Mouse (Mus musculus) thymus, adult 18-20 months (tissue): ENCODE results near the gene Prrc2b.
A peak's percentile ranks its signal among the peaks of the same experiment; 100 is the strongest.

Experiments
- DNase-seq, 2 experiments: peaks; one replicate each; pipeline ENCODE4 v3.0.0; 2022; ENCODE audit warnings: mixed read lengths in 2 of 2

The Prrc2b gene

DNA sequence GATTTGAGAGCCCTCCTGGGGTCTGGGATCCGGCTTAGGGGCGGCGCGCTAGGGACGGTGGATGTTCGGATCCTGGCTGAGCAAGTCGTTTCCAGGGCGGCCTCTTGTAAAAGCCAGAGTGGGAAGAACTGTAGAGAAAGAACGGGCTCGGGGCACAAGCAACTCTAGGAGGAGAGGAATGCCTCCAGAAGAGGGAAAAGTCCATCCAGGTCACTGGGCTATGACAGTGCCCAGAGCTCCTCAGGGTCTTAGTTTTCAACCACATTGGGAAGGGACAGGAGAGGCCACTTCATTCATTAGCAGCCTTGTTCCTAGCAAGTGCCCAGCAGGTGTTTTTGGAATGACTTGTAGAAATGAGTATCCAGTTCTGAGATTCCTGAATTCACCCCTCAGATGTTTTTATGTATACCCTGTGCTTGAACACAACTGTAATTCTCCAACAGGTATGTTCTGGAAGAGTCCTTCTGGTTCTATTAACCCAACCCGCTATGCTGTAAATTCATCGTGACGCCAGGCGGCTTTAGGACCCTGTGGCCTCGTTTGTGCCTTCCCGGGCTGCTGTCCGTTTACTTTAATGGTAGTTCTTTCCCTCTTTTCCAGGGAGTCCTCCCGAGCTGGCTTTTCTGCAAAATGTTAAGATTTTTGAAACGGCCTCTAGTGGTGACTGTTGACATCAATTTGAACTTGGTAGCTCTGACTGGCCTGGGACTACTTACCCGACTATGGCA, 86.0 kb downstream of the Prrc2b start:
- DNase-seq = peak in 1 of 2 experiments; percentile 28

DNA sequence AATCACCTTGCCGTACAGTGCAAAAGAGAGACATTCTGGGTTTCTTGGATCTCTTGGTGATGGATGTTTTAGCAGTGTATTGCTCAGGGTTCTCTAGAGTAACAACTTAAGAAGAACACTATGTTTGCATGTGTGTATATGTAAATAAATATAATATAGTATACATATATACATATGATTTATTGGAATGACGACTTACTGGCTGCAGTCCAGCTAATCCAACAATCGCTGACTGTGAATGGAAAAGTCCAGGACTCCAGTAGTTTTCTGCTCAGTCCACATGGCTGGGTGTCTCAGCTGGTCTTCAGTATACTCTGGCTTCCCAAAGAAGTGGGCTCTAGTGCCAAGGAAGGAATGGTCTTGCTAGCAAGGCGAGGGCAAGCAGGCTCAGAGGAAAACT, 86.7 kb downstream of the Prrc2b start:
- no peak for DNase-seq

DNA sequence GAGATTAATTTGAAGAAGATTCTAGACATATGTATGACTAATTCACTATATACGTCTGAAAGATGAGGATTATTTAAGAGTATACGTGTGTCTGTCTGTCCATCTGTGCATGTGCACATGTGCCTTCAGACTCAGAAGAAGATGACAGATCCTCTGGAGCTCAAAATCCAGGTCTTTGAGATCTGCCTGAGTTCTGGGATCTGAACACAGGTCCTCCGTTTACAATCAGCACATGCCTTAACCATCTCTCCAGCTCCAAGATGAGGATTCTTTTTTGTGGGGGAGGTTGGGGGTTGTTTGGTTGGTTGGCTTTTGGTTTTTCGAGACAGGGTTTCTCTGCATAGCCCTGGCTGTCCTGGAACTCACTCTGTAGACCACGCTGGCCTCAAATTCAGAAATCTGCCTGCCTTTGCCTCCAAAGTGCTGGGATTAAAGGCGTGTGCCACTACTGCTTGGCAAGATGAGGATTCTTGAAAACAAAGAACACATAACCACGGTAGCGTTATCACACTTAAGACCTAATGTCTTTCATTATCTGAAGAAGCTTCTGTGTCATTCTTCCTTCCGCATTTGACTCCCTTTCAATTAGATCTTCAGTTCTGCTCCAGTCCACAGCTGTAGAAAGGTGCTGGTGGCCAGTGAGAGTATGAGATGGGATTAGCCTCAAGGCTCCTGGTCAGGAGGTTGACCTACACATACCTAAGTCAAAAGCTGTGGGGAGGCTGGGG, 88.0 kb downstream of the Prrc2b start:
- no peak for DNase-seq

DNA sequence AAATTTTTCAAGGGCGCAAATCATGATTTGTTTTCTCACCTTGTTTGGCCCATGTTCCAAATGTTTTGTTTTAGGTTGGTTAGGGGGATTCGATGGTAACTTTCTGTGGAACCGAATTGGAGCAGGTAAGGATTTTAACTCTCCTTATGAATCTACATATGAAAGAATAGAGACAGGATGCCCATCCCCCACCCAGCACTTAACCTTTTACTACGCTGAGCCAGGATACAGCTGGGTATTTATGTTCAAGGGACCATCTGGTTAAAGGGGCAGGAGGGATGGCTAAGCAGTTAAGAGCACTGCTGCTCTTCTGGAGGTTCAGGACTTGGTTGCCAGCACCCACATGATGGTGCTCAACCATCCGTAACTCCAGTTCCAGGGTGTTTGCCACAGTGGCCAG, 89.7 kb downstream of the Prrc2b start:
- DNase-seq = no peak

DNA sequence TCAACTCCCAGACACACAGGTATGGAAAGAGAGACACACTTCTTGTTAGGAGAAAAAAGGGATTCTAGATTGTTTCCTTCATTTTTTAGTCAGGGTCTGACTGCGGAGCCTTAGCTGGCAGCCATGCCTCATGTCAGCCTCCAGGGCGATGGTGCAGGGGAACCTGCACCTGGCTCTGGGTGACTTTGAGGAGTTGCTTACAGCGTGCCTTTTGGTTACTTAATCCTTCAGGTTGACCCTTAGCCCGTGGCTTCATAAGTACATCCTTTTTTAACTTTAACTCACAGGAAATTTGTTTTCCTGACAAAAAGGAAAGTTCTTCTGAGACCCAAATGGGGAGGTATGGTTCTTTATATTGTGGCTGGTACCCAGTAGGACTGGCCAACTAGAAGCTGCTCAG, 92.1 kb downstream of the Prrc2b start:
- DNase-seq = no peak

DNA sequence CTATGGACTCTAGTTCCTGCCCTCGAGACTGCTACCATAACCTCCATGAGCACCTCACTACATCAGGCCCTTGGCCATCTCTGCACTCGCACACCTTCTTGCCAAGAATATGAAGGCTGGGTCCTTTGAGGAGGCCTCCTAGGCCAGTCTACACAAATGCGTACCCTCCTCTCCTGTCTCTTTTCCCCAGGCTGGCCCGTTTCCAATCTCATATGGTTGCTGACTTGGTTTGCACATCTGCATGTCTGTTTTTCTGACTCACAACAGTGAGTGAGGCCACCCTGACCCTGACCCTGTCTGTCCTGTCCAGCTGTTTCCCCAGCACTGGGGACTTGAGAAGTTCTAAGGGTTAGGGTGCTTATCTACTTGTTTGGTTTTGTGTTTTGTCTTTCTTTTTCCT, 95.9 kb downstream of the Prrc2b start:
- no peak for DNase-seq

DNA sequence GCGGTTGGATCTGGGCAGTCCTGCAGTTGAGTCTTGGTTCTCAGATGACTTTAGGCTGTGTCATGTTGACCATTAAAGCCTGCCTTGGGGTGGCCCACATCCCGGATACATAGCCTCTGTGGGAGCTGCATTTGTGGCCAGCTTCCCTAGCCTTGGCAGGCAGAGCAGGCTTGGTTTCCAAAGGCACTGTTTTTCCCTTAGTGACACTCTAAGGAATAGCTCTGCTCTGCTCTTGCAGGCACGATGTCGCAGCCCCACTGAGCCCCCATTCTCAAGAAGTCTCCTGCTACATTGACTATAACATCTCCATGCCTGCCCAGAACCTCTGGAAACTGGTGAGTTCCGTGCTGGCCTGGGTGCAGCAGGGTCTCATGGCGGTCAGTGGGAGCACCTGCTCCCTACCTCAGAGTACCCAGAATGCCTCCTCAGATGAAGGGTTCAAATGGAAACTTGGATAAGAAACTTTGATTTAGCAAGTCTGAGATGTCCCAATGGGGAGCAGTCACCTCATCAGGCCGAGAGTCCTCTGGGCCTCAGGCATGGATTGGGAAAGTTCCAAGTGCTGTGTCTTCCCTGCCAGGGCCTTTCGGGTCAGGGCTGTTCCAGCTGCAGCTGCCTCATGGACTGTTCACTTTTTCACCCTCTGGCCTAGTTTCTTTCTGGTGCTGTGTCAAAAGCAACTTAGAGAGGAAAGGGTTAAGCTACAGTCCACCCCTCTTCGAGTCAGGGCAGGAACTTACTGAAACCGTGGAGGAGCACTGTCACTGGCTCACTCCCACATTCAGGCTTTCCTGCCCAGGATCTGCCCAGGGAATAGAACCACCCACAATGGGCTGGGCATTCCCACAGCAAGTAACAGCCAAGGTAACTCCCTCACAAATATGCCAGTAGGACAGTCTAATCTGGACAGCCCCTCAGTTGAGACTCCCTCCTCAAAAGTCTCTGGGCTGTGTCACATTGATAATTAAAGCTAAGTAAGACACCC, 97.8 kb downstream of the Prrc2b start:
- no peak for DNase-seq

DNA sequence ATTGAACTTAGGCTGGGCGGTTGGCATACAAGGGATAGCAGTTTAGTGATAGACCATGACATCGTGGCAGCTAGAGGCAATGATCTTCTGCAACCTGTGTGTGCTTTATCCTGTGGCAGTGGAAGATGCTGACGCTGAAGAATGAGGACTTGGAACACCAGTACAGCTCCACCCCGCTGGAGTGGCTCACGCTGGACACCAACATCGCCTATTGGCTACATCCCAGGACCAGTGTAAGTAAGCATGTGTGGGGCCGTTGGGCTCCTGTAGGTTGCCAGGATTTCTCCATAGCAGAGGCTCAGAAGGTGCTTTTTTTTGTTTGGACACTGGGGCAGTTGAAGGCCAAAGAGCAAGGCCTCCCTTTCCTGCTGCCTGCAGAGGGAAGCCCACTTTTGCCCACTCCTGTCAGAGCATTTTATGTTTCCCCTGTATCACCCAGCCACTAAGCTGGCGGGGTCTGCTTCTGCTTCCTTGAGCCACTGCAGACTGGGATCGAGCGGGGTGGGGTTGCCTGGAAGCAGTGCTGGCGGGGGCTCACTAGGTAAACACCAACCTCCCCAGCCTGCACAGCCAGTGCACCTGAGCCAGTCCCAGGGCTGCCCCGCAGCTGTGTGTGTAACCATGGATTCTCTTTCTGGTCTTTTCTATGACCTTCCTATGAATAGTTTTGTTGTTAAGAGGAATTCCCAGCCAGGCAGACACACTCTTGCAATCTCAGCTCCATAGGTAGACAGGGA, 101.1 kb downstream of the Prrc2b start:
- DNase-seq = no peak

DNA sequence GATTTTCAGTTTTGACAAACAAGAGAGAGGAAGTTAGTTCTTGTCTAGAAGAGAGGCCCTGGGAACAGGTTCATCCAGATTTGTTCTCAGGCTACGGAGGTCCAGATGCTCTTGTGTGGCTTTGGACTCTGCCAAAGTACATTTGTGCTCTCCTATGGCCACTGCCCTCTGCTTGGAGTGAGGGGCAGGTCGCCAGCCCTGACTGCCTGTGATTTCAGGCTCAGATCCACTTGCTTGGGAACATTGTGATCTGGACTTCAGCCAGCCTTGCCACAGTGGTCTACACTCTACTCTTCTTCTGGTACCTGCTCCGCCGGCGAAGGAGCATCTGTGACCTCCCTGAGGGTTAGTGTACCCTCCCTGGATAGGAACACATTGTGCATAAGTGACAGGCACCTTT, 101.8 kb downstream of the Prrc2b start:
- no peak for DNase-seq

DNA sequence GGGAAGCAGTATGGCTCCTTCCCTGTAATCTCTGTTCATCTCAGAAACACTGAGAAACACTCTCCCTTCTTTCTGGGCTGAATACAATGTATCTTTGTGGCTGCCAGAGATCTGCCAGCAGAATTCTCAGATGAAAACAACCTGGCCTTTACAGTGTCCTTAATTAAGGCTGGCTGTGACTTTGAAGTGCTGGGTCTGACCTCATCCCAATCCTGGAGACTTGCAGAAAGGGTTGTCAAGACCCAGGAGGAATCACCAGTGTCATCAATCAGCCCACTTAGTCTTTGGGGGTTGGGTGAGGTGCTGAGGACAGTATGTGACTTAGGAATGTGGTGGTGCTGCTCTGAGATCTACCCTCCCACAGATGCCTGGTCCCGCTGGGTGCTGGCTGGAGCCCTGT, 102.5 kb downstream of the Prrc2b start:
- no peak for DNase-seq

DNA sequence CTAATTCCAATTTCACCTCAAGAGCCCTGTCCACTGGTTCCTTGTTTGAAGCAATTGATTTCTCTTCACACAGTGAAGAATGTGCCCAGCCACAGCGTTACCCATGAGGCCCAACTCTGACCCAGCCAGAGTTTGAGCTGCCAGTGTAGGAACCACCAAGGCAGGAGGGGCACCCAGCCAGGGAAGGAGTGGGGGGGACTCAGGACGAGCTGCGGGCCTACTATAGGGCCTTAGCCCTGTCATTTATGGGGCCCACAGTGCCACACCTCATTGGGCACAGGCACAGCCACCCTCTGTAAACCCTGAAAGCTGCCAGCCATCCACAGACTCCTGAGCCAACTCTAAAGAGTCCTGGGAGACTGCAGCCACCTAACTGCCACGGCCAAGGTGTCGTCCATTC, 103.7 kb downstream of the Prrc2b start:
- DNase-seq = no peak

DNA sequence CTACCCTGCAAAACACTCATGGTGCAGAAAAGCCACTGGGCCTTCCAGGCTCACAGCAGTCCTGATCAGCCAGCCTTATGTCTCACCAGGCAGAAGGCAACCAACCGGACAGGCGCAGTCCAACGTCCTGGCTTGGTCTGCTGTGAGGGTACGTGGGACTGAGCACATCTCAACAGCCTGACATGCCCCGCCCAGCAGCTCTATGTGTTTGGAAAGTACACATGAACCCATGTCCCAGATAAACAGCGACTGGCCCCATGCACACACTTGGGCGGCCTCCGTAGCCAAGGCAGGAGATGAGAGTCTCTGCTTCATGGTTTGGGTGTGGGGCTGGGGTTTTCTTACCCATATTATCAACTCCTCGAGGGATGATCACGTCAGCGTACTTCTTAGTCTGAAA, 105.4 kb downstream of the Prrc2b start:
- no peak for DNase-seq

DNA sequence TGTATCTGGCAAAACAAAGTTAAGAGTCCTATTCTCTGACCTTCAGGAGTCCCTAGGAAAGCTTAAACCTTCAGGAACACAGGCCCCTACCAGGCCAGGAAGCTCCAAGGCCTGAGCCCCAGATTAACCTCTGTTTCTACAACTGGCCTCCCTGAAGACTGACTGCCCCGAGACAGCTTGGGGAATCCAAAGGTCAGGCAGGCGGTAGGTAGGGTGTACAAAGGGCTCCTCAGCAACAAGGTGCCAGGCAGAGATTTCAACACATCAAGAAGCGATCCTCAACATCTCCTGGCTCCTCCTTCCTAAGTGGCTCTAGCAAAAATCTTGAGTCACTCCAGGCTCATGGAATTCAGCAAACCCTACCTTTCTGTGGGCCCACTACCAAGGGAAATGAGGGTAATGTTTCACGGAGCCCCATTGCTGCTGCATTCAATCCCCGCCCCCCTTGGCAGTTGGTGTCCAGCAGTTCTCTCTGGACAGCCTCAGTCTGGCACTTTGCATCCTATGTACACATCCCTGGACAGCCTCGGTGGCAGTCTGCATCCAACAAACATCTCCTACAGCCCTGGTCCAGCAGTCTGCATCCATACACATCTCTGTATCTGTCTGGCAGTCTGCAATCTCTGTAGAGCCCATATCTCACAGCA, 108.1 kb downstream of the Prrc2b start:
- DNase-seq = no peak

DNA sequence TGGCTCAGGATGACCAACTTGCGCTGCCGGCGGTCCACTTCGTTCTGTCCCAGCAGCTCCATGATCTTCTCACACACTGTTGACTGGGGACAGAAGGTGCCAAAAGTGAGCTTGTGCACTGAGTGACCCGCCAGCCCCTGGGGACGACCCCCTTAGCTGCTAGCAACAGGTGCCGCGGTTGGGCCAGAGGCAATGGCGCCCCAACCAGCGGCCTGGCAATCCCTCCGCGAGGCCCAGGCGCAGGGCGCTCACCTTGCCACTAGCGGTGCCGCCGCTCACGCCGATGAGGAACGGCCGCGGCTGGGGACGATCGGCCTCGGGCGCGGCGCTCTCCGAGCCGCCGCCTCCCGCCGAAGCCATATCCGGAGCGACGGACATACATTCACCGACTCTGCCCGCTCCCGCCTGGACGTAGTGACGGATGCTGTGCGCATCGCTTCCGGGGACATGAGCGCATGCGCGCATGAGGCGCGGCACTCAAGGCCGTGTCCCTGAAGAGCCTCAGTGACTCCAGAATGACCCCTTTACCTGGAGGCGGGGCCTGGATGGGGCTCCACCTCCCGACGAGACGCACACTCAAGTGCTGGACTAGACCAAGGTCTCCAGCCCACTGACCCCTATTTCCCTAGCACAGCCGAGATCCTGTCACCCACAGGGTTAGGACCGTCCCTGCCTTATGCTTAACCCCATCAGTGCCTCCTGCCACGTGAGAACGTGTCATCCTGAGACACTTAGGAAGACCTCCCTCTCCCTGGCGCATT, 109.0 kb downstream of the Prrc2b start, which contains the start of gene Uck1:
Uck1 (minus strand) TSS at position 503 of the 761 bp plus-strand sequence.
- peak; percentile 82 to 91 for DNase-seq

DNA sequence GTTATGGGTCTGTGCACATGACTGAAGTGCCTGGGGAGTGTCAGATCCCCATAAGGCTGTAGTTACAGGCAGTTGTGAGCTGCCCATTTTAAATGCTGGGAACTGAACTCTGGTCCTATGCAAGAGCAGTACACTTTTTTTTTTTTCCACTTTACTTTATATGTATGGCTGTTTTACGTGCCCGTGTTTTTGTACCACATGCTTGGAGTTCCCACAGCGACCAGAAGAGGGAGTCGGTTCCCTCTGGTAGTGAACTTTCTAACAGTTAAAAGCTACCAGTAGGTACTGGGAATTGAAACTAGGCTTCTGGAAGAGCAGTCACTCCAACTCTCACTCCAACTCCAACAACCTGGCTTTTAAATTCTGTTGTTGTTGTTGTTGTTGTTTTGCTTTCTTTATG, 109.8 kb downstream of the Prrc2b start:
- peak in 1 of 2 experiments; percentile 46 for DNase-seq

DNA sequence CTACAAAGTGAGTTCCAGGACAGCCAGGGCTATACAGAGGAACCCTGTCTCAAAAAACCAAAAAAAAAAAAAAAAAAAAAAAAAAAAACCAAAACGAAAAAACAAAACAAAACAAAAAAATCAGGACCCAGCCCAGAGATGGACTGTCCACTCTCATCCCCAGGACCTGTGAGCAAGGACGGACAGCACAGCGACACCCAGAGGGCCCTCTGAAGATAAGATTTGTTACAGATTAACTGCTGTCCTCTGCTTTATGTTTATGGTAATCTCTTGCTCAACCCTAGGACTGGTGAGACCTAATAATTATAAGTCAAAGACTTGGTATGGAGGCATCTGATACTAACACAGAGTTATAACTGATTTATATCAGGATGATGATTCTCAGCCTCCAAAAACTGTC, 124.9 kb downstream of the Prrc2b start:
- DNase-seq = no peak

DNA sequence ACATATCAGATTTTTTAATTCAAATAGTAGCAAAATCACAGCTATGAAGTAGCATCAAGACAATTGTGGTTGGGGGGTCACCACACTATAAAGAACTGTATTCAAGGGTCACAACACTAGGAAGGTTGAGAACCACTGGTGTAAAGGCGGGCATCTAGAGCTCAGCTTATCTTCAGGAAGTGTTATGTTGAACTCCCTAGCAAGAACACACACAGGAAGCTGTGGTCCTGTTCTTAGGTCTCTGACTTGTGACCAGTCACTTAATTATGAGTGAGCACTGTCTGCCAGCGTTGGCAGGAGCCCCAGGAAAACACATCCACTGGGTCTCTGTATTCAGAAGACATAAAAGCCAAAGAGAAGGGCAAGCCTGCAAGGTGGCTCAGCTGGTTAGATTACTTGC, 131.4 kb downstream of the Prrc2b start:
- DNase-seq = no peak

DNA sequence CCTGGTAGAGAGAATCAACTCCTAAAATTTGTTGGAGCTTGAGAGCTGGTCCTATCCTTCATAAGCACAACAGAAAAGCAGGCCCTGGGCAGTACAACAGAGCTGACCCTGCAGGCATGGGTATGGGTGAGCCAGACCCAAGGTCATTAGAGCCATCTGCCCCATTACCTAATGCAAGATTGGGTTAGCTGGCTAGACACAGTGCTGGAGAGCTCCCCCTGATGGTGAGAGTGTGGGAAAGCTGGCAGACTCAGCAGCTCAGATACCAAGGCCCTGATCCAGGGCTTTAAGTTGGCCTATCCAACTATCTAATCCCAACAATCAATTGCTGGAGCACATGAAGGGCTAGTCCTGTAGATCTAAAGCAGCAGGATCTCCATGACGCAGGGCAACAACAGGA, 131.8 kb downstream of the Prrc2b start:
- DNase-seq = no peak

DNA sequence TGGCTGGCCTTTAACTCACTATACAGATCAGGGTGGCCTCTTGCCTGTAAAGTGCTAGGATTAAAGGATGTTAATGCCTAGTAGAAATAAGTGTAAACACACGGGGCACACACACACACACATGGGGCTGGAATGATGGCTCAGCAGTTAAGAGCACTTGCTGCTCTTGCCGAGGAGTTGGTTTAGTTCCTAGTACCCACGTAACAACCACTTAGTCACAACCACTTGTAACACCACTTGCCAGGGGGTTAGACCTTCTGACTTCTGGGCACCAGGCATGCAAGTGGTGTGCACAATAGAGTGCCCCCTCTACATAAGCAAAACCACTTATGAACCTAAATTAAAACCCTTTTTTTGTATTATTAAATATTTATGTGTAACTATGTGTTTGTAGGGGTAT, 133.1 kb downstream of the Prrc2b start:
- no peak for DNase-seq
